Mouse (Mus musculus) liver, postnatal 0 days (tissue): Measurements from ENCODE around the gene Nat8f5.

Source experiments
- CTCF ChIP-seq: sonication (generic); IDR thresholded peaks from 2 replicates; pipeline ENCODE4 v1.5.1; 2016; ENCODE audit warnings: antibody characterized with exemption, low read depth
- EP300 ChIP-seq: IDR thresholded peaks from 2 replicates; pipeline ENCODE4 v1.6.1; 2016; ENCODE audit warnings: antibody characterized with exemption, low read depth, mild to moderate bottlenecking

- TF ChIP-seq CTCF (no peak), EP300 (no peak)
Observed at GRCm38 (mm10) chr6:85862565-85862964, 41.8 kb upstream of the Nat8f5 start.
